Comparison of ENCODE assay signal across 8 mouse cellular contexts in the genomic region with DNA sequence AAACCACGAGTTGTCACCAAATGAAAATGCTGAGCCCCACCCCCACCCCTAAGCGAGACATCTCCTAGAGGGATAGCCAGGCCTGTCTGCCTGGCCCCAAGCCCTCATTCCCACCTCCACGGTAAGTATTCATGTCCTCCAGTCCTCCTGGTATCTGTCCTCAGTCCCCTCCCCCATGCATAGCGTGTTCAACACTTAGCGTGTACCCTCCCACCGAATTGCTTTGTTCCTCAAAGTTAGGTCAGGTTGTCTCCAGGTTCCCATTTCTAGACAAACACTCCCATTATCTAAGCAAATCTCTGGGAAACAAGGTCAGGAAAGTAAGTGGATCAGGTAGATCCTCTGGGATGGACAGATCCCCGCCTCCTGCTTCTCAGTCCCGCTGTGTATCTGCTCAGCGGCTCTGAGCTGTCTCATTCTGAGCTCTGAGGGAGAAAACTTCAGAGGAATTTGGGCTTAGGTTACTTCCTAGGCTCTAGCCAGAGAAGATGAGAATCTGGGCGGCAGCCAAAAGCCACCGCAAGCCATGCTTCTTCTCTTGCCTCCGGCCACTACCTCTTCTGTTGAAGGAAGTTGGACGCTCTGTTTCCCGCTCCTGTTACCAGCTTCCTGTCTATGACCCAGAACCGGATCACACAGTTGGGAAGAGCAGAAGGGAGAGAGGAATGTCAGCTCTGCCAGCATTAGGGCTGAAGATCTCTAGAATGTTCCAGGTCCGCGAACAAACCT. TPM values are rescaled to one million over a fixed set of nuclear protein-coding genes. Genes with fewer than 3 reads are reported as not detected.
DNase-seq lines count a peak whose midpoint lies in the region; ATAC-seq and TF ChIP-seq lines count a peak whose summit lies in the region.
"Had no signal": no experiment of that assay in that cellular context is flagged by ENCODE, and none has a peak within 500 bp of the region (broad histone marks: within the 10 kb centered on the region; RNA-seq: fewer than 3 reads in every experiment).

No protein-coding gene starts in this region.

- H3K4me3 ChIP-seq in kidney, embryonic 16.5 days (ENCODE audit: low read length): no peak overlapping the region
- H3K4me3 ChIP-seq in bone marrow macrophage, adult 2 months (ENCODE audit: insufficient read depth, low read length): peak overlapping the region; percentile 51
- H3K4me3 ChIP-seq in hindbrain, embryonic 12.5 days: no peak overlapping the region
- H3K4me3 ChIP-seq in neural tube, embryonic 15.5 days (replicated peaks): no peak overlapping the region
- H3K4me3 ChIP-seq: embryonic facial prominence, embryonic 12.5 days had no signal

- no peaks in the 10 kb centered on the region for H3K4me1 ChIP-seq in kidney, embryonic 16.5 days (ENCODE audit: insufficient read depth, low read length)
- H3K4me1 ChIP-seq in bone marrow macrophage, adult 2 months (ENCODE audit: control insufficient read depth, insufficient read depth, low read length): peaks cover 27% of the 10 kb centered on the region
- H3K4me1 ChIP-seq in hindbrain, embryonic 12.5 days: no peaks in the 10 kb centered on the region
- no peaks in the 10 kb centered on the region for H3K4me1 ChIP-seq in neural tube, embryonic 15.5 days
- H3K4me1 ChIP-seq: embryonic facial prominence, embryonic 12.5 days had no signal

- no peak overlapping the region for H3K4me2 ChIP-seq in kidney, embryonic 16.5 days (replicated peaks; ENCODE audit: low read depth, low read length)
- no peak overlapping the region for H3K4me2 ChIP-seq in hindbrain, embryonic 12.5 days (replicated peaks)
- no peak overlapping the region for H3K4me2 ChIP-seq in neural tube, embryonic 15.5 days
- H3K4me2 ChIP-seq: embryonic facial prominence, embryonic 12.5 days had no signal

- no peaks in the 10 kb centered on the region for H3K36me3 ChIP-seq in kidney, embryonic 16.5 days (ENCODE audit: insufficient read depth, low read length)
- no peaks in the 10 kb centered on the region for H3K36me3 ChIP-seq in hindbrain, embryonic 12.5 days
- H3K36me3 ChIP-seq in neural tube, embryonic 15.5 days: no peaks in the 10 kb centered on the region
- H3K36me3 ChIP-seq: embryonic facial prominence, embryonic 12.5 days had no signal

- 75% methylated on average over 17 of the region's 17 CpGs for WGBS in kidney, embryonic 16.5 days
- WGBS in hindbrain, embryonic 12.5 days: 81% methylated on average over 17 of the region's 17 CpGs
- WGBS in neural tube, embryonic 15.5 days: 83% methylated on average over 17 of the region's 17 CpGs

- ATAC-seq in kidney, embryonic 16.5 days (ENCODE audit: low FRiP score, low TSS enrichment): no peak
- ATAC-seq in megakaryocyte, adult 5-6 weeks (ENCODE audit: poor library complexity, severe bottlenecking): peak; percentile 75
- no peak for ATAC-seq in hindbrain, embryonic 12.5 days (ENCODE audit: low FRiP score)
- no peak for ATAC-seq in neural tube, embryonic 15.5 days (ENCODE audit: low FRiP score)

- peak; percentile 39 to 67 for DNase-seq in kidney, postnatal 36 days
- peak; percentile 34 for DNase-seq in R1 (ENCODE audit: low read depth, low spot score)

- no peak for TF ChIP-seq POLR2A in bone marrow macrophage, adult 2 months (IDR thresholded peaks at IDR 0.05; ENCODE audit: borderline replicate concordance, low read depth, low read length)

- no peaks in the 10 kb centered on the region for H3K9me3 ChIP-seq in kidney, embryonic 16.5 days (ENCODE audit: low read length)
- no peaks in the 10 kb centered on the region for H3K9me3 ChIP-seq in hindbrain, embryonic 12.5 days (replicated peaks)
- H3K9me3 ChIP-seq in neural tube, embryonic 15.5 days (replicated peaks): no peaks in the 10 kb centered on the region
- H3K9me3 ChIP-seq: embryonic facial prominence, embryonic 12.5 days had no signal

- H3K27ac ChIP-seq in kidney, embryonic 16.5 days (ENCODE audit: low read length): no peak overlapping the region
- H3K27ac ChIP-seq in bone marrow macrophage, adult 2 months (ENCODE audit: insufficient read depth, low read depth, low read length): peak overlapping the region; percentile 91
- no peak overlapping the region for H3K27ac ChIP-seq in hindbrain, embryonic 12.5 days
- H3K27ac ChIP-seq in neural tube, embryonic 15.5 days (replicated peaks): no peak overlapping the region
- H3K27ac ChIP-seq: embryonic facial prominence, embryonic 12.5 days had no signal

- H3K9ac ChIP-seq in kidney, embryonic 16.5 days (replicated peaks; ENCODE audit: low read length): no peak overlapping the region
- H3K9ac ChIP-seq in hindbrain, embryonic 12.5 days: no peak overlapping the region
- no peak overlapping the region for H3K9ac ChIP-seq in neural tube, embryonic 15.5 days (replicated peaks)
- H3K9ac ChIP-seq: embryonic facial prominence, embryonic 12.5 days had no signal

- no peak for TF ChIP-seq CTCF in bone marrow macrophage, adult 2 months (IDR thresholded peaks at IDR 0.05; ENCODE audit: low read depth, low read length)

- no peaks in the 10 kb centered on the region for H3K27me3 ChIP-seq in kidney, embryonic 16.5 days (ENCODE audit: insufficient read depth, low read length)
- no peaks in the 10 kb centered on the region for H3K27me3 ChIP-seq in hindbrain, embryonic 12.5 days
- no peaks in the 10 kb centered on the region for H3K27me3 ChIP-seq in neural tube, embryonic 15.5 days (replicated peaks)
- H3K27me3 ChIP-seq: embryonic facial prominence, embryonic 12.5 days had no signal

RNA-seq across cellular contexts. Expression of gene Galm, which starts 11.3 kb away (rescaled TPM):
- polyA plus RNA-seq in kidney, embryonic 16.5 days (2015; fragmentation: Nextera tagmentation; extraction: Ambion mirVana): 23.5 and 26.2 TPM in 2 replicates
- polyA plus RNA-seq in bone marrow macrophage, adult 2 months (2012; ENCODE audit: insufficient read depth, insufficient read length, missing spikeins): 18.1 and 18.2 TPM in 2 replicates
- 6.3 and 8.2 TPM in 2 replicates for total RNA-seq in megakaryocyte, adult 5-6 weeks (2015)
- 3.0 and 5.1 TPM in 2 replicates for total RNA-seq in megakaryocyte, adult 5-6 weeks (2017)
- 8.5 and 9.1 TPM in 2 replicates for polyA plus RNA-seq in hindbrain, embryonic 12.5 days (2016; fragmentation: Nextera tagmentation; extraction: Ambion mirVana)
- polyA plus RNA-seq in neural tube, embryonic 15.5 days (2015; fragmentation: Nextera tagmentation; extraction: Ambion mirVana): 1.9 and 4.0 TPM in 2 replicates
